Mouse (Mus musculus) bone marrow macrophage, adult 2 months (primary cell): ENCODE results near the gene Sfxn2.

Source experiments
- CTCF ChIP-seq: IDR thresholded peaks from 2 replicates; pipeline ENCODE4 v1.5.1; 2012; ENCODE audit warnings: low read depth, mild to moderate bottlenecking, low read length, moderate library complexity
- POLR2A ChIP-seq: IDR thresholded peaks from 2 replicates; pipeline ENCODE4 v1.6.1; 2012; ENCODE audit warnings: mild to moderate bottlenecking, low read depth, low read length, borderline replicate concordance

GRCm38 (mm10) chr19:46538213-46538612 lies 35.0 kb upstream of the Sfxn2 start:
- TF ChIP-seq CTCF (no peak), POLR2A (no peak)
